Comparison of ENCODE assay signal across 16 mouse cellular contexts in the genomic region with DNA sequence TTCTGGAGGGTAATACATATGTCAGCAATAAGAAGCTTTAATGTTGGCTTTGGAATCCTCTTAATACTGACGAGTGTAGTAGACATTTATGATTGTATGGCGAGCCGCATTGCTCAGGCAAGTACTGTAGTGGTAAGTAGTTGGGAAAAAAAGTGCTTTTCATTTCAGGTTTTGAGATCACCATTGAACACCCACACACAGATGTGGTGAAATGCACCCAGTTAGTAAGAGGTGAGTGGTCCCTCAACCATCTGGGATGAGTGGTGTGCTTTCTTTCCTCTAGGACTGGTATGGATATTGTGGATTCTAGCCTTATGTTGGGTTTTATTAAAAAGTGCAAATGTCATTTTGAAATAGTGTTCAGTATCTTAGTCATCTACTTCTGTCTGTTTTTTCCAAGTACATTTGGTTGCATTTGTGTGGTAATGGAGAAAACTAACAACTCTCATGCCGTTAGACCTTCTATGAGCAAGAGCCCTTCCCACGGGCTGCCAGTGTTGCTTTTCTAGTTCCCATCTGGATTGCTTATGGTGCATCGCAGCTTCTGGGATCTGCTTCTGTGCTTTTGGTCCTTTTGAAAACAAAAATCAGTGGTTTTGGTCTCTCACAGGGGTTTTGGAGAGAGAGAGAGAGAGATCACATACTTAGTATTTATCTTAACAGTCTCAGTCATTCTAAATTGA. TPM values are rescaled to one million over a fixed set of nuclear protein-coding genes. Genes with fewer than 3 reads are reported as not detected.
DNase-seq lines count a peak whose midpoint lies in the region.
"Had no signal": no experiment of that assay in that cellular context is flagged by ENCODE, and none has a peak within 500 bp of the region (broad histone marks: within the 10 kb centered on the region; RNA-seq: fewer than 3 reads in every experiment).

No protein-coding gene starts in this region.

- peak; percentile 12 for DNase-seq in heart, adult 11 months
- DNase-seq in heart, postnatal 4 days: no peak
- DNase-seq in brain, adult 2 months (ENCODE audit: low read depth, low spot score): peak; percentile 73
- DNase-seq in telencephalon, adult 2 months (ENCODE audit: low read depth, low spot score): peak; percentile 38
- DNase-seq in adipocyte (ENCODE audit: low spot score): no peak
- DNase-seq: adrenal gland, adult 2 months; adrenal gland, postnatal 10 days; adrenal gland, postnatal 25 days; cerebellum, adult 11-12 months; cerebellum, adult 2 months; cerebellum, adult 9-10 months; cerebellum, postnatal 10 days; cerebellum, postnatal 25 days; forebrain, postnatal 0 days had no signal

RNA-seq across cellular contexts. Expression of gene Ccnt2, which starts 21.3 kb away (rescaled TPM):
- 10 to 100 TPM; 37.7 to 40.0 TPM for total RNA-seq in heart, postnatal 4 days (2021)

RNA-seq across cellular contexts. Expression of gene Map3k19, which starts 59.6 kb away (rescaled TPM):
- total RNA-seq in heart, postnatal 4 days (2021): not detected
- total RNA-seq: ES-E14, MEL had no signal

Comparison
In these comparisons a context has a peak if more than half of its experiments do, and no peak if none do; other contexts are left out.
1. DNase-seq: peak in heart, adult 11 months (single experiment), brain, adult 2 months (single experiment) and telencephalon, adult 2 months (single experiment); none in heart, postnatal 4 days (single experiment) and adipocyte (single experiment).